Mouse (Mus musculus) midbrain, embryonic 16.5 days (tissue): ENCODE measurements at regions not wholly inside any gene's neighbourhood (a gene's known extent, or its start where the extent isn't known, plus 50 kb on each side); places are given as distances from the start of the nearest gene placed in this dataset.

Source experiments
- ATAC-seq: fragments of 200-750 bp; cut with Nextera tagmentation; 2 replicates; pipeline ENCODE4 v1.8.0; 2017; ENCODE audit warnings: moderate TSS enrichment
- H3K27ac ChIP-seq: fragments of 300-500 bp; sonication (generic); 2 replicates; pipeline ENCODE4 v1.5.1; 2014; ENCODE audit warnings: mild to moderate bottlenecking, low read length, mixed read lengths
- H3K27me3 ChIP-seq: fragments of 300-500 bp; sonication (generic); 2 replicates; pipeline ENCODE4 v1.6.1; 2014; ENCODE audit warnings: low read depth, low read length, mixed read lengths; ENCODE audit not compliant: control insufficient read depth, insufficient read depth
- H3K36me3 ChIP-seq: fragments of 300-500 bp; sonication (generic); 2 replicates; pipeline ENCODE4 v1.6.1; 2014; ENCODE audit warnings: mild to moderate bottlenecking, low read length, moderate library complexity, mixed read lengths; ENCODE audit not compliant: control insufficient read depth, insufficient read depth
- H3K4me1 ChIP-seq: fragments of 300-500 bp; sonication (generic); 2 replicates; pipeline ENCODE4 v1.6.1; 2014; ENCODE audit warnings: mild to moderate bottlenecking, low read length, mixed read lengths; ENCODE audit not compliant: control insufficient read depth, insufficient read depth
- H3K4me2 ChIP-seq: fragments of 300-500 bp; sonication (generic); 2 replicates; pipeline ENCODE4 v1.6.1; 2014; ENCODE audit warnings: mild to moderate bottlenecking, low read length, mixed read lengths
- H3K4me3 ChIP-seq: fragments of 300-500 bp; sonication (generic); 2 replicates; pipeline ENCODE4 v1.5.1; 2014; ENCODE audit warnings: low read depth, mild to moderate bottlenecking, low read length, moderate library complexity, mixed read lengths
- H3K9ac ChIP-seq: fragments of 300-500 bp; sonication (generic); 2 replicates; pipeline ENCODE4 v1.6.1; 2014; ENCODE audit warnings: low read depth, low read length, mixed read lengths
- H3K9me3 ChIP-seq: fragments of 300-500 bp; sonication (generic); replicated peaks from 2 replicates; pipeline ENCODE4 v1.6.1; 2014; ENCODE audit warnings: mild to moderate bottlenecking, low read length, mixed read lengths; ENCODE audit not compliant: control insufficient read depth, poor library complexity, severe bottlenecking
- WGBS: fragments of 180-500 bp; shearing (Covaris S2); extraction: QIAGEN DNeasy Blood & Tissue Kit; methylation state at CpG from one replicate; pipeline ENCODE4 v1.1.7; 2014; 5-methylcytosine and 5-hydroxymethylcytosine counted together

- Histone ChIP-seq H3K36me3 (no peaks in the 10 kb centered on the region), H3K4me2 (no peak overlapping the region), H3K27me3 (no peaks in the 10 kb centered on the region), H3K9ac (no peak overlapping the region), H3K4me1 (no peaks in the 10 kb centered on the region), H3K9me3 (no peaks in the 10 kb centered on the region), H3K4me3 (no peak overlapping the region), H3K27ac (no peak overlapping the region)
- ATAC-seq, result 0 out of 2 replicates have a peak, but pooled peaks have one; percentile 39
- 64% methylated on average over 7 of the region's 7 CpGs for WGBS
Observed at GRCm38 (mm10) chr14:37276728-37277695, 141.9 kb upstream of the Ghitm start.

GRCm38 (mm10) chr14:37272063-37272462 lies 137.0 kb upstream of the Ghitm start:
- Histone ChIP-seq H3K27me3 (no peaks in the 10 kb centered on the region), H3K9ac (no peak overlapping the region), H3K27ac (no peak overlapping the region), H3K4me1 (peaks cover 8% of the 10 kb centered on the region), H3K4me2 (no peak overlapping the region), H3K36me3 (no peaks in the 10 kb centered on the region), H3K9me3 (no peaks in the 10 kb centered on the region), H3K4me3 (no peak overlapping the region)
- 71% methylated on average over 2 of the region's 2 CpGs for WGBS
- ATAC-seq, result no peak

GRCm38 (mm10) chr14:37271015-37271933 lies 136.2 kb upstream of the Ghitm start:
- Histone ChIP-seq H3K9ac (no peak overlapping the region), H3K27me3 (no peaks in the 10 kb centered on the region), H3K9me3 (no peaks in the 10 kb centered on the region), H3K36me3 (no peaks in the 10 kb centered on the region), H3K27ac (0 out of 2 replicates have a peak overlapping the region, but pooled peaks have one; percentile 5), H3K4me2 (no peak overlapping the region), H3K4me3 (no peak overlapping the region), H3K4me1 (peaks cover 8% of the 10 kb centered on the region)
- ATAC-seq, result peak; percentile 66
- WGBS, result 6% methylated on average over 6 of the region's 6 CpGs

GRCm38 (mm10) chr14:37269920-37270319 lies 134.8 kb upstream of the Ghitm start:
- H3K27ac ChIP-seq, result no peak overlapping the region
- H3K4me3 ChIP-seq, result no peak overlapping the region
- H3K9me3 ChIP-seq, result no peaks in the 10 kb centered on the region
- no peaks in the 10 kb centered on the region for H3K27me3 ChIP-seq
- no peak overlapping the region for H3K4me2 ChIP-seq
- no peaks in the 10 kb centered on the region for H3K36me3 ChIP-seq
- 45% methylated on average over 2 of the region's 2 CpGs for WGBS
- ATAC-seq, result no peak
- peaks cover 8% of the 10 kb centered on the region for H3K4me1 ChIP-seq
- H3K9ac ChIP-seq, result no peak overlapping the region

GRCm38 (mm10) chr14:37238632-37239032 lies 103.6 kb upstream of the Ghitm start:
- no peak overlapping the region for H3K9ac ChIP-seq
- H3K9me3 ChIP-seq, result no peaks in the 10 kb centered on the region
- no peaks in the 10 kb centered on the region for H3K4me1 ChIP-seq
- WGBS, result 33% methylated on average over 4 of the region's 4 CpGs
- H3K27me3 ChIP-seq, result no peaks in the 10 kb centered on the region
- H3K27ac ChIP-seq, result no peak overlapping the region
- H3K36me3 ChIP-seq, result no peaks in the 10 kb centered on the region
- ATAC-seq, result peak; percentile 92
- H3K4me3 ChIP-seq, result no peak overlapping the region
- H3K4me2 ChIP-seq, result no peak overlapping the region

- H3K4me3 ChIP-seq, result no peak overlapping the region
- no peak for ATAC-seq
- no peak overlapping the region for H3K9ac ChIP-seq
- no peak overlapping the region for H3K4me2 ChIP-seq
- H3K27me3 ChIP-seq, result no peaks in the 10 kb centered on the region
- no peak overlapping the region for H3K27ac ChIP-seq
- no peaks in the 10 kb centered on the region for H3K9me3 ChIP-seq
- H3K36me3 ChIP-seq, result no peaks in the 10 kb centered on the region
- 51% methylated on average over 5 of the region's 5 CpGs for WGBS
- H3K4me1 ChIP-seq, result no peaks in the 10 kb centered on the region
Observed at GRCm38 (mm10) chr14:37237191-37237590, 102.1 kb upstream of the Ghitm start.

- Histone ChIP-seq H3K4me1 (no peaks in the 10 kb centered on the region), H3K4me3 (no peak overlapping the region), H3K27ac (no peak overlapping the region), H3K9ac (no peak overlapping the region), H3K27me3 (no peaks in the 10 kb centered on the region), H3K9me3 (no peaks in the 10 kb centered on the region), H3K4me2 (no peak overlapping the region), H3K36me3 (no peaks in the 10 kb centered on the region)
- ATAC-seq, result no peak
Observed at GRCm38 (mm10) chr14:37208256-37208655, 73.2 kb upstream of the Ghitm start.

- ATAC-seq, result no peak
Observed at GRCm38 (mm10) chr14:37189795-37190194, 54.7 kb upstream of the Ghitm start.

More at GRCm38 (mm10) chr14:37189795-37190194, 54.7 kb upstream of the Ghitm start:
- Histone ChIP-seq H3K27me3 (no peaks in the 10 kb centered on the region), H3K4me2 (no peak overlapping the region), H3K4me1 (no peaks in the 10 kb centered on the region), H3K9me3 (no peaks in the 10 kb centered on the region), H3K36me3 (no peaks in the 10 kb centered on the region), H3K9ac (no peak overlapping the region), H3K27ac (no peak overlapping the region), H3K4me3 (no peak overlapping the region)
- 65% methylated on average over 5 of the region's 5 CpGs for WGBS
